Mouse (Mus musculus): ENCODE measurements around the gene Vmn1r16. TPM values are rescaled to one million over a fixed set of nuclear protein-coding genes. Genes with fewer than 3 reads are reported as not detected.
"Not testable (repeated sequence)": the region's sequence is repeated elsewhere in the genome, so short reads cannot be mapped to it uniquely, and the experiment has no call there.

The Vmn1r16 gene
- not detected in 2 replicates for polyA plus RNA-seq (2014; fragmentation: Nextera tagmentation; extraction: Ambion mirVana)

- WGBS (ENCODE audit: insufficient replicate concordance): 67% methylated on average over 3 of the region's 3 CpGs
These were observed at the start of gene Vmn1r16 for GRCm38 (mm10) chr6:57329394-57329793. TSS of gene Vmn1r16 (minus strand) at chr6:57329494.

GRCm38 (mm10) chr6:57367496-57367895 lies 38.2 kb upstream of the Vmn1r16 start:
- H3K4me3 ChIP-seq (ENCODE audit: low read depth, low read length): no peak overlapping the region
- H3K9me3 ChIP-seq (replicated peaks; ENCODE audit: control insufficient read depth, low read length): no peaks in the 10 kb centered on the region
- H3K4me2 ChIP-seq: no peak overlapping the region
- 76% methylated on average over 1 of the region's 1 CpGs for WGBS (ENCODE audit: insufficient replicate concordance)
- no peaks in the 10 kb centered on the region for H3K4me1 ChIP-seq (ENCODE audit: control insufficient read depth, insufficient read depth, low read length)
- no peak for ATAC-seq (replicated peaks; ENCODE audit: insufficient number of reproducible peaks, low FRiP score, low TSS enrichment)
- H3K27me3 ChIP-seq (ENCODE audit: control insufficient read depth, insufficient read depth, low read length): no peaks in the 10 kb centered on the region
- no peak overlapping the region for H3K9ac ChIP-seq (ENCODE audit: low read depth, low read length)
- H3K27ac ChIP-seq (ENCODE audit: low read depth, low read length): no peak overlapping the region
- H3K36me3 ChIP-seq (ENCODE audit: control insufficient read depth, insufficient read depth, low read length): no peaks in the 10 kb centered on the region

More at GRCm38 (mm10) chr6:57329394-57329793, at the start of gene Vmn1r16:
- Histone ChIP-seq H3K27ac (ENCODE audit: low read depth, low read length) (no peak within 1 kb of the TSS), H3K9ac (ENCODE audit: low read depth, low read length) (no peak within 1 kb of the TSS), H3K4me3 (ENCODE audit: low read depth, low read length) (no peak within 1 kb of the TSS), H3K9me3 (replicated peaks; ENCODE audit: control insufficient read depth, low read length) (no peaks in the 10 kb centered on the region), H3K36me3 (ENCODE audit: control insufficient read depth, insufficient read depth, low read length) (no peaks in the 10 kb centered on the region), H3K4me2 (no peak within 1 kb of the TSS), H3K27me3 (ENCODE audit: control insufficient read depth, insufficient read depth, low read length) (no peaks in the 10 kb centered on the region), H3K4me1 (ENCODE audit: control insufficient read depth, insufficient read depth, low read length) (no peaks in the 10 kb centered on the region)
- no peak for ATAC-seq (replicated peaks; ENCODE audit: insufficient number of reproducible peaks, low FRiP score, low TSS enrichment)

- ATAC-seq (replicated peaks; ENCODE audit: insufficient number of reproducible peaks, low FRiP score, low TSS enrichment); H3K9ac ChIP-seq (ENCODE audit: low read depth, low read length); H3K27me3 ChIP-seq (ENCODE audit: control insufficient read depth, insufficient read depth, low read length); H3K27ac ChIP-seq (ENCODE audit: low read depth, low read length); H3K4me3 ChIP-seq (ENCODE audit: low read depth, low read length); H3K36me3 ChIP-seq (ENCODE audit: control insufficient read depth, insufficient read depth, low read length); H3K9me3 ChIP-seq (replicated peaks; ENCODE audit: control insufficient read depth, low read length); H3K4me1 ChIP-seq (ENCODE audit: control insufficient read depth, insufficient read depth, low read length); H3K4me2 ChIP-seq: not testable (repeated sequence)
- WGBS (ENCODE audit: insufficient replicate concordance): 91% methylated on average over 1 of the region's 1 CpGs
These were observed 36.6 kb upstream of the Vmn1r16 start for GRCm38 (mm10) chr6:57365866-57366265.

- no peak within 1 kb of the TSS for H3K9ac ChIP-seq (ENCODE audit: low read depth, low read length)
- no peaks in the 10 kb centered on the region for H3K27me3 ChIP-seq (ENCODE audit: control insufficient read depth, insufficient read depth, low read length)
- no peaks in the 10 kb centered on the region for H3K36me3 ChIP-seq (ENCODE audit: control insufficient read depth, insufficient read depth, low read length)
- H3K9me3 ChIP-seq (replicated peaks; ENCODE audit: control insufficient read depth, low read length): no peaks in the 10 kb centered on the region
- H3K4me1 ChIP-seq (ENCODE audit: control insufficient read depth, insufficient read depth, low read length): no peaks in the 10 kb centered on the region
- no peak within 1 kb of the TSS for H3K4me2 ChIP-seq
- H3K27ac ChIP-seq (ENCODE audit: low read depth, low read length): no peak within 1 kb of the TSS
- H3K4me3 ChIP-seq (ENCODE audit: low read depth, low read length): no peak within 1 kb of the TSS
- 73% methylated on average over 1 of the region's 1 CpGs for WGBS (ENCODE audit: insufficient replicate concordance)
- ATAC-seq (replicated peaks; ENCODE audit: insufficient number of reproducible peaks, low FRiP score, low TSS enrichment): no peak
These were observed 34.3 kb upstream of the Vmn1r16 start, which contains the start of gene Vmn1r17 for GRCm38 (mm10) chr6:57363627-57364026. TSS of gene Vmn1r17 (minus strand) at chr6:57363727.

GRCm38 (mm10) chr6:57356864-57357263 lies 27.6 kb upstream of the Vmn1r16 start:
- no peak for ATAC-seq (replicated peaks; ENCODE audit: insufficient number of reproducible peaks, low FRiP score, low TSS enrichment)
- Histone ChIP-seq H3K4me1 (ENCODE audit: control insufficient read depth, insufficient read depth, low read length) (no peaks in the 10 kb centered on the region), H3K9me3 (replicated peaks; ENCODE audit: control insufficient read depth, low read length) (no peaks in the 10 kb centered on the region), H3K4me2 (no peak overlapping the region), H3K36me3 (ENCODE audit: control insufficient read depth, insufficient read depth, low read length) (no peaks in the 10 kb centered on the region), H3K27ac (ENCODE audit: low read depth, low read length) (no peak overlapping the region), H3K9ac (ENCODE audit: low read depth, low read length) (no peak overlapping the region), H3K4me3 (ENCODE audit: low read depth, low read length) (no peak overlapping the region), H3K27me3 (ENCODE audit: control insufficient read depth, insufficient read depth, low read length) (no peaks in the 10 kb centered on the region)
- WGBS (ENCODE audit: insufficient replicate concordance): 73% methylated on average over 2 of the region's 2 CpGs

- no peaks in the 10 kb centered on the region for H3K4me1 ChIP-seq (ENCODE audit: control insufficient read depth, insufficient read depth, low read length)
- no peak overlapping the region for H3K4me2 ChIP-seq
- H3K9me3 ChIP-seq (replicated peaks; ENCODE audit: control insufficient read depth, low read length): no peaks in the 10 kb centered on the region
- ATAC-seq (replicated peaks; ENCODE audit: insufficient number of reproducible peaks, low FRiP score, low TSS enrichment): no peak
- no peaks in the 10 kb centered on the region for H3K36me3 ChIP-seq (ENCODE audit: control insufficient read depth, insufficient read depth, low read length)
- no peak overlapping the region for H3K4me3 ChIP-seq (ENCODE audit: low read depth, low read length)
- no peaks in the 10 kb centered on the region for H3K27me3 ChIP-seq (ENCODE audit: control insufficient read depth, insufficient read depth, low read length)
- H3K9ac ChIP-seq (ENCODE audit: low read depth, low read length): no peak overlapping the region
- H3K27ac ChIP-seq (ENCODE audit: low read depth, low read length): no peak overlapping the region
These were observed 3.1 kb downstream of the Vmn1r16 start for GRCm38 (mm10) chr6:57326176-57326575.

GRCm38 (mm10) chr6:57278952-57279351 lies 50.3 kb downstream of the Vmn1r16 start:
- Histone ChIP-seq H3K36me3 (ENCODE audit: control insufficient read depth, insufficient read depth, low read length) (no peaks in the 10 kb centered on the region), H3K27ac (ENCODE audit: low read depth, low read length) (no peak overlapping the region), H3K4me3 (ENCODE audit: low read depth, low read length) (no peak overlapping the region), H3K27me3 (ENCODE audit: control insufficient read depth, insufficient read depth, low read length) (no peaks in the 10 kb centered on the region), H3K9me3 (replicated peaks; ENCODE audit: control insufficient read depth, low read length) (no peaks in the 10 kb centered on the region), H3K9ac (ENCODE audit: low read depth, low read length) (no peak overlapping the region), H3K4me2 (no peak overlapping the region), H3K4me1 (ENCODE audit: control insufficient read depth, insufficient read depth, low read length) (no peaks in the 10 kb centered on the region)
- ATAC-seq (replicated peaks; ENCODE audit: insufficient number of reproducible peaks, low FRiP score, low TSS enrichment): no peak

- H3K9ac ChIP-seq (ENCODE audit: low read depth, low read length): no peak overlapping the region
- H3K4me1 ChIP-seq (ENCODE audit: control insufficient read depth, insufficient read depth, low read length): no peaks in the 10 kb centered on the region
- H3K4me3 ChIP-seq (ENCODE audit: low read depth, low read length): no peak overlapping the region
- no peaks in the 10 kb centered on the region for H3K27me3 ChIP-seq (ENCODE audit: control insufficient read depth, insufficient read depth, low read length)
- no peaks in the 10 kb centered on the region for H3K36me3 ChIP-seq (ENCODE audit: control insufficient read depth, insufficient read depth, low read length)
- H3K9me3 ChIP-seq (replicated peaks; ENCODE audit: control insufficient read depth, low read length): no peaks in the 10 kb centered on the region
- H3K27ac ChIP-seq (ENCODE audit: low read depth, low read length): no peak overlapping the region
- H3K4me2 ChIP-seq: no peak overlapping the region
- ATAC-seq (replicated peaks; ENCODE audit: insufficient number of reproducible peaks, low FRiP score, low TSS enrichment): no peak
These were observed 56.8 kb downstream of the Vmn1r16 start for GRCm38 (mm10) chr6:57272517-57272916.

GRCm38 (mm10) chr6:57271881-57272280 lies 57.4 kb downstream of the Vmn1r16 start:
- WGBS (ENCODE audit: insufficient replicate concordance): 62% methylated on average over 3 of the region's 3 CpGs
- H3K9me3 ChIP-seq (replicated peaks; ENCODE audit: control insufficient read depth, low read length): no peaks in the 10 kb centered on the region
- no peak overlapping the region for H3K4me2 ChIP-seq
- H3K4me3 ChIP-seq (ENCODE audit: low read depth, low read length): no peak overlapping the region
- H3K4me1 ChIP-seq (ENCODE audit: control insufficient read depth, insufficient read depth, low read length): no peaks in the 10 kb centered on the region
- no peaks in the 10 kb centered on the region for H3K36me3 ChIP-seq (ENCODE audit: control insufficient read depth, insufficient read depth, low read length)
- H3K27me3 ChIP-seq (ENCODE audit: control insufficient read depth, insufficient read depth, low read length): no peaks in the 10 kb centered on the region
- no peak overlapping the region for H3K27ac ChIP-seq (ENCODE audit: low read depth, low read length)
- H3K9ac ChIP-seq (ENCODE audit: low read depth, low read length): no peak overlapping the region
- no peak for ATAC-seq (replicated peaks; ENCODE audit: insufficient number of reproducible peaks, low FRiP score, low TSS enrichment)

Measured in heart, embryonic 11.5 days (tissue).